Mouse (Mus musculus) forebrain, postnatal 0 days (tissue): ENCODE results near the gene Tnfrsf1b. TPM values are rescaled to one million over a fixed set of nuclear protein-coding genes. Genes with fewer than 3 reads are reported as not detected.
A peak's percentile ranks its signal among the peaks of the same experiment; 100 is the strongest.

Source experiments
- ATAC-seq: fragments of 200-750 bp; cut with Nextera tagmentation; 2 replicates; pipeline ENCODE4 v1.8.0; 2017; ENCODE audit warnings: mild to moderate bottlenecking, moderate library complexity
- DNase-seq: peaks from one replicate; pipeline ENCODE4 v3.0.0-alpha.2; 2015
- H3K27ac ChIP-seq: fragments of 300-500 bp; sonication (generic); 2 replicates; pipeline ENCODE4 v1.5.1; 2014; ENCODE audit warnings: low read depth, mild to moderate bottlenecking, antibody characterized with exemption, low read length, moderate library complexity, mixed read lengths
- H3K27me3 ChIP-seq: fragments of 300-500 bp; sonication (generic); 2 replicates; pipeline ENCODE4 v1.6.1; 2014; ENCODE audit warnings: mild to moderate bottlenecking, low read length, mixed read lengths; ENCODE audit not compliant: insufficient read depth
- H3K36me3 ChIP-seq: fragments of 300-500 bp; sonication (generic); 2 replicates; pipeline ENCODE4 v1.6.1; 2014; ENCODE audit warnings: mild to moderate bottlenecking, moderate library complexity; ENCODE audit not compliant: insufficient read depth
- H3K4me1 ChIP-seq: fragments of 300-500 bp; sonication (generic); 2 replicates; pipeline ENCODE4 v1.6.1; 2014; ENCODE audit warnings: antibody characterized with exemption; ENCODE audit not compliant: insufficient read depth
- H3K4me2 ChIP-seq: fragments of 300-500 bp; sonication (generic); 2 replicates; pipeline ENCODE4 v1.6.1; 2014; ENCODE audit warnings: low read depth, mild to moderate bottlenecking, moderate library complexity
- H3K4me3 ChIP-seq: fragments of 300-500 bp; sonication (generic); 2 replicates; pipeline ENCODE4 v1.5.1; 2014; ENCODE audit warnings: low read depth, low read length, mixed read lengths
- H3K9ac ChIP-seq: fragments of 300-500 bp; sonication (generic); 2 replicates; pipeline ENCODE4 v1.6.1; 2014; ENCODE audit warnings: mild to moderate bottlenecking
- H3K9me3 ChIP-seq: fragments of 300-500 bp; sonication (generic); 2 replicates; pipeline ENCODE4 v1.6.1; 2016; ENCODE audit warnings: low read length
- CTCF ChIP-seq: sonication (generic); IDR thresholded peaks from 2 replicates; pipeline ENCODE4 v1.5.1; 2016; ENCODE audit warnings: antibody characterized with exemption, control low read depth, low read depth
- WGBS: fragments of 180-500 bp; shearing (Covaris S2); extraction: QIAGEN DNeasy Blood & Tissue Kit; methylation state at CpG from one replicate; pipeline ENCODE4 v1.1.7; 2014; 5-methylcytosine and 5-hydroxymethylcytosine counted together
- polyA plus RNA-seq: library from polyadenylated mRNA; unstranded; fragments of >200 nt; fragmentation: Nextera tagmentation; extraction: Ambion mirVana; gene quantifications from 2 replicates; pipeline ENCODE4 v1.2.1, GENCODE M21; 2015
- total RNA-seq: library from RNA; depleted of rRNA; stranded (reverse); fragments of >200 nt; gene quantifications from 2 replicates; pipeline ENCODE4 v1.2.3, GENCODE M21; 2014

Gene Tnfrsf1b
- total and polyA plus RNA-seq, 2 experiments from 2014 or later = 2.4 to 10.7 TPM

- ATAC-seq (no peak), DNase-seq (no peak)
- Histone ChIP-seq H3K27me3 (no peaks in the 10 kb centered on the region), H3K4me2 (no peak overlapping the region), H3K4me1 (no peaks in the 10 kb centered on the region), H3K9ac (no peak overlapping the region), H3K9me3 (no peaks in the 10 kb centered on the region), H3K4me3 (no peak overlapping the region), H3K36me3 (no peaks in the 10 kb centered on the region), H3K27ac (no peak overlapping the region)
- no peak for TF ChIP-seq CTCF
- WGBS = 61% methylated on average over 2 of the region's 2 CpGs
Measured at GRCm38 (mm10) chr4:145203305-145203704, 43.4 kb downstream of the Tnfrsf1b start.

GRCm38 (mm10) chr4:145201424-145201823, 45.2 kb downstream of the Tnfrsf1b start:
- no peak for ATAC-seq
- no peak for TF ChIP-seq CTCF
- 84% methylated on average over 3 of the region's 3 CpGs for WGBS

GRCm38 (mm10) chr4:145199982-145200699, 46.5 kb downstream of the Tnfrsf1b start:
- Histone ChIP-seq H3K36me3 (no peaks in the 10 kb centered on the region), H3K4me3 (no peak overlapping the region), H3K4me2 (no peak overlapping the region), H3K27ac (no peak overlapping the region), H3K27me3 (no peaks in the 10 kb centered on the region), H3K4me1 (no peaks in the 10 kb centered on the region; the same call in 1 of the 2 replicates), H3K9ac (no peak overlapping the region), H3K9me3 (no peaks in the 10 kb centered on the region)
- ATAC-seq = no peak
- TF ChIP-seq CTCF = no peak
- no peak for DNase-seq
- WGBS = 58% methylated on average over 11 of the region's 11 CpGs

More at GRCm38 (mm10) chr4:145201424-145201823, 45.2 kb downstream of the Tnfrsf1b start:
- no peaks in the 10 kb centered on the region for H3K36me3 ChIP-seq
- no peak overlapping the region for H3K4me2 ChIP-seq
- H3K4me3 ChIP-seq = no peak overlapping the region
- H3K27ac ChIP-seq = no peak overlapping the region
- no peak for DNase-seq
- no peaks in the 10 kb centered on the region for H3K27me3 ChIP-seq
- no peak overlapping the region for H3K9ac ChIP-seq
- no peaks in the 10 kb centered on the region for H3K4me1 ChIP-seq
- no peaks in the 10 kb centered on the region for H3K9me3 ChIP-seq

- Histone ChIP-seq H3K4me1 (peaks cover 9% of the 10 kb centered on the region), H3K27me3 (no peaks in the 10 kb centered on the region), H3K9me3 (no peaks in the 10 kb centered on the region), H3K27ac (no peak overlapping the region), H3K4me2 (no peak overlapping the region), H3K36me3 (no peaks in the 10 kb centered on the region), H3K4me3 (no peak overlapping the region), H3K9ac (no peak overlapping the region)
- no peak for ATAC-seq
- TF ChIP-seq CTCF = no peak
- no peak for DNase-seq
- WGBS = 82% methylated on average over 4 of the region's 4 CpGs
Measured at GRCm38 (mm10) chr4:145196586-145196985, 50.1 kb downstream of the Tnfrsf1b start.

GRCm38 (mm10) chr4:145195172-145195571, 51.5 kb downstream of the Tnfrsf1b start:
- no peaks in the 10 kb centered on the region for H3K9me3 ChIP-seq
- H3K27ac ChIP-seq = no peak overlapping the region
- no peaks in the 10 kb centered on the region for H3K27me3 ChIP-seq
- ATAC-seq (no peak), DNase-seq (no peak)
- H3K4me3 ChIP-seq = peak overlapping the region; percentile 97
- peak overlapping the region; percentile 95; the same call in 1 of the 2 replicates for H3K9ac ChIP-seq
- TF ChIP-seq CTCF = no peak
- H3K36me3 ChIP-seq = no peaks in the 10 kb centered on the region; the same call in 1 of the 2 replicates
- peak overlapping the region; percentile 70 for H3K4me2 ChIP-seq
- WGBS = 22% methylated on average over 5 of the region's 5 CpGs
- peaks cover 9% of the 10 kb centered on the region for H3K4me1 ChIP-seq

- ATAC-seq (peak; percentile 97), DNase-seq (peak; percentile 95)
- H3K27me3 ChIP-seq = no peaks in the 10 kb centered on the region
- peaks cover 9% of the 10 kb centered on the region for H3K4me1 ChIP-seq
- peak within 1 kb of the TSS; percentile 80 for H3K27ac ChIP-seq
- peak; percentile 100 for TF ChIP-seq CTCF
- H3K9me3 ChIP-seq = no peaks in the 10 kb centered on the region
- H3K9ac ChIP-seq = peak within 1 kb of the TSS; percentile 95
- H3K36me3 ChIP-seq = peaks cover under 1% of the 10 kb centered on the region; the same call in 1 of the 2 replicates
- H3K4me2 ChIP-seq = peak within 1 kb of the TSS; percentile 70
- under 1% methylated on average over 50 of the region's 53 CpGs for WGBS
- peak within 1 kb of the TSS; percentile 97 for H3K4me3 ChIP-seq
Measured at GRCm38 (mm10) chr4:145194559-145195162, 52.0 kb downstream of the Tnfrsf1b start, which contains the start of gene Vps13d. Gene Vps13d, minus strand, starts transcription at chr4:145195005.

GRCm38 (mm10) chr4:145193991-145194511, 52.6 kb downstream of the Tnfrsf1b start:
- no peak for DNase-seq
- 1% methylated on average over 10 of the region's 10 CpGs for WGBS
- Histone ChIP-seq H3K27me3 (no peaks in the 10 kb centered on the region), H3K9ac (peak overlapping the region; percentile 95), H3K9me3 (no peaks in the 10 kb centered on the region), H3K4me3 (peak overlapping the region; percentile 97), H3K36me3 (peaks cover 6% of the 10 kb centered on the region; the same call in 1 of the 2 replicates), H3K4me1 (peaks cover 9% of the 10 kb centered on the region), H3K4me2 (peak overlapping the region; percentile 70), H3K27ac (peak overlapping the region; percentile 80)
- peak; percentile 26 for ATAC-seq
- TF ChIP-seq CTCF = no peak
